Comparison of ENCODE assay signal across 13 mouse cellular contexts in the genomic region with DNA sequence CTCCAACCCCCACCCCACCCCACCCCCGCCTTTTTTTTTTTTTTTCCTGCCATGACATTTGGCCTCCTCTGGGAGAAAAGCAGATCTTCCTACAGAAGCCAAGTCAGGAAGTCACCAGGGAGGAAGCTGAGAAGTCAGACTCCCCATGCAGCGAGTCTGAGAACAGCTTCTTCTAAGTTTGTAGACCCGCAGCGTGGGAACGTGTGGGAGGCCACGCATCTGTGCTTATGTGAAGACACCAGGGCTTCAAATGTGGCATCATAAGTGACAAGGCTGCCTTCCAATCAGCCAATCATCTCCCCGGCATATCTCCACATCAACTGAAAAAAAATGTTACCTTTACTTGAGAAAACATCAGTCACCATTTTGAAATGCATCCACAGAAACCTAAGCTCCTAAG. TPM values are rescaled to one million over a fixed set of nuclear protein-coding genes. Genes with fewer than 3 reads are reported as not detected.
DNase-seq lines count a peak whose midpoint lies in the region; ATAC-seq and TF ChIP-seq lines count a peak whose summit lies in the region.
"Had no signal": no experiment of that assay in that cellular context is flagged by ENCODE, and none has a peak within 500 bp of the region (broad histone marks: within the 10 kb centered on the region; RNA-seq: fewer than 3 reads in every experiment).

No protein-coding gene starts in this region.

- H3K4me3 ChIP-seq in left cerebral cortex, adult 2 months, result no peak overlapping the region
- no peak overlapping the region for H3K4me3 ChIP-seq in layer of hippocampus, adult 2 months

- TF ChIP-seq CTCF in left cerebral cortex, adult 2 months (IDR thresholded peaks at IDR 0.05), result no peak
- TF ChIP-seq CTCF in layer of hippocampus, adult 2 months (conservative IDR thresholded peaks at IDR 0.05), result no peak

- ATAC-seq in CD4-positive, CD25-positive, alpha-beta regulatory T cell, adult 4 months, result no peak

- intact Hi-C loops in left cerebral cortex, adult 2 months (cut with DNase I), result loop anchor here (5.0 kb wide), 1 partner anchor 37 kb away; no protein-coding TSS in a partner anchor
- intact Hi-C loops in left cerebral cortex, postnatal 10 days (cut with DNase I), result no loop called here

- H3K27ac ChIP-seq in left cerebral cortex, adult 2 months, result no peak overlapping the region
- H3K27ac ChIP-seq in layer of hippocampus, adult 2 months, result peak overlapping the region; percentile 39; the same call in 1 of the 2 replicates

- DNase-seq in heart, adult 11 months, result peak; percentile 95
- DNase-seq in heart, postnatal 4 days, result no peak
- peak; percentile 29 to 44 for DNase-seq in left cerebral cortex, adult 2 months (ENCODE audit: extremely low spot score in 1 of 2, low spot score in 2 of 2)
- DNase-seq in left cerebral cortex, postnatal 10 days (ENCODE audit: extremely low spot score in 1 of 2, low spot score in 2 of 2), result no peak
- peak; percentile 33 to 51 for DNase-seq in layer of hippocampus, adult 2 months (ENCODE audit: low spot score in 2 of 2)
- DNase-seq in right cerebral cortex, postnatal 25 days, result peak; percentile 31
- DNase-seq in B cell, adult 2 months, result no peak
- DNase-seq: cerebellum, adult 18-20 months; kidney, adult 8-10 months; liver; lung, embryonic 14.5 days; thymus, postnatal 4 days had no signal

RNA-seq across cellular contexts. Expression of a gene that starts 54.0 kb away (rescaled TPM):
- total RNA-seq in heart, postnatal 4 days (2021), result 10 to 100 TPM; 35.0 to 36.0 TPM
- 10 to 100 TPM; 53.6 to 54.5 TPM for total RNA-seq in left cerebral cortex, adult 2 months (2021)
- total RNA-seq in left cerebral cortex, postnatal 10 days (2021), result 10 to 100 TPM; 50.1 to 51.6 TPM
- total RNA-seq in layer of hippocampus, adult 2 months (2021), result 10 to 100 TPM; 49.6 to 51.9 TPM
- polyA plus RNA-seq in CD4-positive, CD25-positive, alpha-beta regulatory T cell, adult 4 months (2017; shearing (Covaris generic)), result 10 to 100 TPM in 1 of 2 experiments, 1 to 10 TPM in 1; 8.8 to 10.6 TPM

Comparison
In these comparisons a context has a peak if more than half of its experiments do, and no peak if none do; other contexts are left out.
1. DNase-seq: peak in heart, adult 11 months (single experiment), left cerebral cortex, adult 2 months (2 of 2), layer of hippocampus, adult 2 months (2 of 2) and right cerebral cortex, postnatal 25 days (single experiment); none in heart, postnatal 4 days (single experiment), left cerebral cortex, postnatal 10 days (0 of 2) and B cell, adult 2 months (0 of 2).